Mouse (Mus musculus) forelimb bud, embryonic 11.5 days (tissue): ENCODE data around the gene Crat.

Source experiments
- DNase-seq: peaks from one replicate; pipeline ENCODE4 v3.0.0-alpha.2; 2012; ENCODE audit warnings: low read depth, low spot score

Gene Crat

DNA sequence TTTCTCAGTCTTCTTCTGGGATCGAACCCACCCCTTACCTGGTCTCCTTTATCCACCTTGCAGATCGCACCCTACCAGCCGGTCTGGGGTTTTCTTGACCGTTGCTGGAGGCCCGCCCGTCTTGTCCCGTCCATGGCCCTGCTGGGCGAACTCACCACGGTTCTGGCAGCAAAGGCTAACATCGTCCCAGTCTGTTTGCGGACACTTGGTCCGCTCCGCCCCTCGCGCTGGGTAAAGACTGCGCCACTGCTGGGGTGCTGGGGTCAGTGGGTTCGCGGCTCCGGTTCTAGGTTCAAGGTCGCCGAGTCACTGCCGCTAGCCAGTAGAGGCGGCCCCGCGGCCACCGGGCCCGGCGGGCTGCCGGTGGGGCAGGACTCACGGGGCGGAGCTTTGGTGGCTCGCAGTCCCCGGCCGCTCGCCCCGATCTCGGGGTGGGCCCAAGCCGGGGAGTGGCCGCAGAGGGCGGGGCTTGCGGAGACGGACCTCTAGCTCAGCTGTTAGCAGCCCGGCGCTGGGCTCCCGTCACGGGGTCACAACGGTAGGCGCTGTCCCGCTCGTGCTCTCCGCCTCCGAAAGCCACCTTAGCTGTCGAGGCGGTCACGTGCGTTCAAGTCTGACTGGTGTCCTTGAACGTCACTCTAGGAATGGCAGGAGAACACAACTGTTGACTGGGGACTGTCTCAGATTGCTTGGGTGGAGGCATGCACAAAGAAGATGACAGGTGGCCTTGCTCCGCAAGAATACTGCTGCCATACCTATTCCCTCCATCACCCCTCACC, at the start of gene Crat:
Gene Crat (minus strand): TSS at position 657 of the 779 bp plus-strand sequence.
- DNase-seq = peak; percentile 74

DNA sequence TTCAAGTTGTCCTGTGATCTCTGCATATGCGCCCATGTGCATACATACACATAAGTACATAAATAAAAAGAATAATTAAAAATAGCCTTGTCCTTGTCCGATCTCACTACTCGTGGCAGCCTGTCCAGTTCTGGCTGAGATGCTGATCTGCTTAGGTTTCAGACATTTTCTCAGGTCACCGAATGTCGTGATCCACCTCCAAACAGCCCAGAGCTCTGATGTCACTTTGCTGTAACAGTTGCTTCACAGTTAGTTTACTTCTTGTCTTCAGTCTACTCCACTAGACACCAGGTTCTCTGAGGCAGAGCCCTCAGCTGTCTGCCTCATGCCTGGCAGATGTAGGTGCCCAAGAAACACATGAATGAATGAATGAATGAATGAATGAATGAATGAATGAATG, 48.8 kb upstream of the Crat start:
- DNase-seq = no peak

DNA sequence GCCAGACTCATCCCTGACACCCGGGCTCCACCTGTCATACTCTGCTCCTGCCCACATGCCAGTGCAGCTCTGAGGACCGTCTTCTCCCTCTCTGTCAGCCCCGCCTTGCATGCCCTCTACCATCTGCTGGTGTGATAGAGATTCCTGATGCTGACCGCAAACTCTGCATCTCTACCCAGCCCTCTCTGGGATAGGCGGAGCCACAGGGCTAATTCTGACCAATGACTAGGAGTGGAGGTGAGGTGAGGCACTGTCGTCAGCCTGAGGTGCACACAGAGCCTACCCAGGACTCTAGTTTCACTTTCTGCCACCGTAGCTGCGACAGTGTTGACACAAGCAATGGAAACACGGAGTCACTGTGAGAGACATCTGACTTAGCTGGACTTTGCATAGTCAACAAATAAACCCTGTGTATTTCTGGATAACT, 48.3 kb upstream of the Crat start:
- DNase-seq = peak; percentile 81

DNA sequence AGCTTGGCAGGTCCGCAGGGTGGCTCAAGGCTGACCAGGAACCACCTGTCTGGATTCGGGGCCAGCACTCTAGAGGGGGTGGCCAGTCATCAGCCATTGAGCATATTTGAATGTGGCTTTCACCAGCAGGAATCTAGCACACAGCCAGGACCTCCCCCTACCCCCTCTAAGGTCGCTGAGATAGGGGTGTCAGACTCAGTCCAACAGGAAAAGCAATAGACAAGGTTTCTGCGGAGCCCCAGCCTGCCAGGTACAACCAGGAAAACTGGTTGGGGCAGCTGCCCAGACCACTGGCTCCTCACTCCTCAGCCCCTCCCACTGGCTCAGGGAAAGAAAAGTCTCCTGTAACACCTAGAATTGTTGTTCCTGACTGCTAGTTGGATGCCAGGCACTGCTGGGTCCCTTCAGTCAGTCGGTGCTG, 47.7 kb upstream of the Crat start:
- DNase-seq = no peak

DNA sequence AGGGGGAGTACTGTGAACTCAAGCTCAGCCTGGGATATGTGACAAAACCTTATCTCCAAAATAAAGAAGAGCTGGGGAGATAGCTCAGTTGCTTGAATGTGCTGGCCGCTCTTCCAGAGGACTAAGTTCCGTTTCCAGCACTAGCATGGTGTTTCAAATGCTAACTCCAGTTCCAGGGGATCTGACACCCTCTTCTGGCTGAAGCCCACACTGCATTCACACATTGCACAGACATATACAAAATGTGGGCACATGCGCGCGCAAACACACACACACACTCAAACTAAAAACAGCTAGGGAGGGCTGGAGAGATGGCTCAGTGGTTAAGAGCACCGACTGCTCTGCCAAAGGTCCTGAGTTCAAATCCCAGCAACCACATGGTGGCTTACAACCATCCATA, 43.6 kb upstream of the Crat start:
- no peak for DNase-seq

DNA sequence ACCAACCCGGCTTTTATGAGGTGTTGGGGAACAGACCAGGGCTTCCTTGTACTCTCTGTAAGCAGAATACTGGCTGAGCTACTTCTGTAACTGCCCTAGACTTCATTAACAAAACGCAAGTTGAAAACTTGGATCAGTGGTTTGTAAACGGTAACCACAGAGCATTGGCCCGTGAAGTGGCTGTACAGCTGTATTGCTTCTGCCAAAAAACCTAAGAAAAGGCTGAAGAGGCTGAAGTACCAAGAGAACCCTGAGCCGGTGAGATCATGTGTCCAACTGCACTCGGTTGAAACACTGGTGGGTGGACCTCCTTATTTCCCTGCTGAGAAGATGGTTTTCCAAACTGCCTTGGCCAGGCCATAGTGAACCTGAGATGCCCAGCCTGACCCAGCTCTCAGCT, 42.7 kb upstream of the Crat start:
- DNase-seq = no peak

DNA sequence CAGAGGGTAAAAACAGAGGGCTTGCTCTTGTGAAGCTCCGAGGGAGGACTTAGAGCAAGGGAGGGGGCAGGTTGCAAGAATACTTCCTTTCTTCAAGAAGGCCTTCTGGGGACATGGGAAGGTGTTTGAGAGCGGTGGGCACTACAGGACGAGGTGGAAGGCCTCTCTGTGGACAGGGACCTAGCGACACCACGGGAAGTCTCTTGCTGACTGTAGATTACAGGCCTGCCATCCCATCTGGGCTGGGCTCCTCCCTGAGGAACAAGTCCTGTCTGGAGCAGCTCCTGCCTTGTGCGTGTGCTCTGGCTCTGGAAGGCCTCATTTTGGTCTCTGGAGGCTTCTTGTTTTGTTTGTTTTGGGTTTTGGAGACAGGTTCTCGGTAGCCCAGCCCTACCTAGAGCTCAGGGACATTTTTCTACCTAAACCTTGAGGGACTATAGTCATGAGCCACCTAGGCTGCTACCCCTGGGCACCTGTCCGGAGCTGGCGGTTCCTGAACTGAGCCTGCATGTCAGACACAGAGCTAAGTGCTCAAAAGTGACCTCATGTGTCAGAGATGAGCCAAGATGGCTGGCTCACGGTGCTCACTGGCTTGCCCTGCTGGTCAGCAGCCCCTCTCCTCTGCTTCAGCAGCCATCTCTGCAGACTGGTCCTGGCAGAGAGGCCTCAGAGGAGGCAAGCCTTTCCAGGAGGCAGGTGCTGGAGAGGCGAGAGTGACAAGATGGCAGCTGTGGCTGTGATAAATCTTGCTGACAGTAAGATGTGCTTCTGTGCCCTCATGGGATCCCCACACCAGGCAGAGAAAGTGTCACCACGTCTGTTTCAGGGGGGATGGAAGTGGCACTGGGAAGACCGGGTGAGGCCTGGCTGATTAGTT, 40.7 kb upstream of the Crat start:
- DNase-seq = no peak

DNA sequence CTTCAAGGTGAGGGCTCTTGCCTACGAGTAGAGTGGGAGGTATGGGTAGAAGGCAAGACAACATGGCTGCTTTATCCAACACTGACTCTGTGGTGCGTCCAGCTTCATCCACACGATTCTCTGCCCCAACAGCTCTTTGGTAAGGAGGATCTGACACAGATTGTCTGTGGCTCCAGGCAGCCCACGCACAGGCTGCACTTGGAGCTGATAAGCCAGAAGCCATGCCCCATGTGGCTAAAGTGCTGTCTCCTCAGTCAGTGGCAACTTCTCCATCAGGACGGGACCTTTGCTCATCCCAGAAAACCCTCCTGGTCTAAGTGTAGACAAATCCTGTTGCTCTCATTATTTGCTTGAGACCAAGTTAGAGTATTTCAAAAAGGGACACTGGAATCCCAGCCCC, 39.0 kb upstream of the Crat start:
- no peak for DNase-seq

DNA sequence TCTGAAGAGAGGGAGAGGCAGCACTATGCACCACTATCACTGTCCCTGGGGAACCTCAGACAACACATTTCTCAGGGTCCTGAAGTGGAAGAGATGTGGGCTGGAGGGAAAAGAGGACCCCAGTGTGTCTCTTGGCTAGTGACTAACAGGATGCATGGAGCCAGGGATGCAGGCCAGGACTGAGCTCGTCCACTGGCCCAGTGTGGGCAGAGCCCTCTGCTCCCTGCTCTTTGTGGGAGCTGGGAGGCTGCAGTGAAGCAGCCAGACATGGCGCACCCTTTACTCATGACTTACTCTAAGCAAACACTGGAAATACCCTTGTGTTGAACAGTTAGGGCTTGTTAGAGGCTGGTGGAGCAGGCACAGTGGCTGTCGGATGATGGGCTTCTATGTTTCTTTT, 38.0 kb upstream of the Crat start:
- no peak for DNase-seq

DNA sequence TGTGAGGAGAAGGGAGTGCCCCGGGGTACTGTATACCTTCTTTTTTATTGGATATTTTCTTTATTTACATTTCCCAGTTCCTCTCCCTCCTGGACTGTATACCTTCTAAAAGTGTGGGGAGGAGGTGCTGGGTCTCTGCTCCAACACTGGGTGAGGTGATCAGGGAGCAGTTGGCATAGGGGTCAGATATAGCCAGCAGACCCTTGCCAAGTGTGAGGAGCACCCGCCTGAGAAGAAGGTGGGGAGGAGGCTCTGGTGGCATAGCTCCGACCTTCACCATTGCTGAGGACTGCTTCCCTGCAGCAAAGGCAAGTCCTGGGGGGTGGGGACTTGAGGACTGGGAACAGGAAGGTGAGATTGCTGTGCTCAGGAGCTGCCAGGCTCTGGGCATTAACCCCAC, 35.9 kb upstream of the Crat start:
- DNase-seq = no peak

DNA sequence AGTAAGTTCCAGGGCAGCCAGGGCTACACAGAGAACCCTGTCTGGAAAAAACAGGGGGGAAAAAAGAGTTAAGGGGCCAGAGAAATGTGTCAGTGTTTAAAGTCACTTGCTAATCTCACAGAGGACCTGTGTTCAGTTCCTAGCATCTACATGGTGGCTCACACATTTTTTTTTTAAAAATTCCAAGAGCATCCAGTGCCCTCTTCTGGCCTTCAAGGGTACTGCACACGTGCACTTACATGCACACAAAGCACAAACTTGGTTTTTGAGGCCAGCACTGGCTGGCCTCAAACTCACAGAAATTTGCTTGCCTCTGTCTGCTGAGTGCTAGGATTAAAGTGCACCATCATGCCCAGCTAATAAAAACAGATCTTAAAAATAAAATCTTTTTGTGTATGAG, 34.9 kb upstream of the Crat start:
- no peak for DNase-seq

DNA sequence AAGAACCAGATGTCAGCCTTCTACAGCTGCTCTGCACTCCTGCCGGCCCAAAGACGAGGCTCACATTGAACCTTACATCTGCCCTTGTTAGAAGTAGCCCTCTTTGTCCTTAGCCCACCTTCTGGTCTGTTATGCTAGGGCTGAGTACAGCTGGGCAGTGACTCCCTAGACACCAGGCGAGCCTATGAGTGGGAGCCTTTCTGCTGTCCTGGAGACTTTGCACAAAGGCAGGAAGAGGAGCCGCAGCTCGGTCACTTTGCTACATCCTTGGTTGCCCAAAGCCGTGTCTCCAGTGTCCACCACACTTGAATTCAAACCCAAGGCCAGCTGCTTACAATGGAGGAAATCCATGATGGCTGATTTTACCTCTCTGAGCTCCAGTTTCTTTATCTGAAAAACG, 32.8 kb upstream of the Crat start:
- DNase-seq = no peak

DNA sequence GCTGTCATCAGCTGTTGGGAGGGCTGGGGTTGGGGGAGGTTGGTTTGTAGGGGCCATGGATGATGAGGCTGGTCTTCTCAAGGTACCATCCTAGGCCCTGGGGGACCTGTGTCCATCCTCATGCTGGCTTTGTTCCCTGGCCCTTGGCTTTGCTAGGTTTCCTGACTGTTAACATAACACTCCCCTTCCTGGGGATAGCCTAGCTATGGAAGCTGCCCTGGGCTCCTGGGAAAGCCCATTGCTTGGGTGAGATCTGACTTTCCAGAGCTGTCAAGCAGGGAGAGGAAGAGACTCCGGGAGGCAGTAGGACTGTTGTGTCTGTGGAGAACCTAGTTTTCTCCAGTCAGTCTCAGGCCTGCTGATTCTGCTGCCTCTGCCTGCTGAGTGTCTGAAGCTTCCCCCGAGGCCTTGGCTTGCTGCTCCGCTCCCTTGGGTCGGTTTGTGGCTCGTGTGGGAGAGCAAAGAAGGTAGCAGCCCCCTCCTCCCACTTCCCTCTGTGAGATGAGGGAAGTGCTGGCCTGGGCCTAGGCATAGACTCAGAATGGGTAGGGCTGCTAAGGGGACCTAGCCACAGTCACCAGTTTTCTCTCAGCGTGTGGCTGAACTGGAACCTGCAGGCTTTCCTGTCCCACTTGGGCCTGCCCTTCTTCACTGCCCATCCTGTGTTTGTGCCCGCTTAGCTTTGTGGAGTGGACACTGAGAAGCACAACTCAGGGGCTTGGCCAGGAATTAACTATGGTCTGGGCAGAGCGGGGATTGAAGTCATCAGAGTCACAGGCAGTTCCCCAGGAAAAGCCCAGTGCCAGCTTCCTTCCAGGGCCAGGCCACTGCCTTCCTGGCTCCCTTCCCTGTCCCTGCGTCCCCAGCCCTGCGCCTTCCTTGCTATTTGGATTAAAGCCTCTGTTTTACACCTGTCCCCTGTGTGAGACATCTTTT, 31.5 kb upstream of the Crat start:
- DNase-seq = no peak

DNA sequence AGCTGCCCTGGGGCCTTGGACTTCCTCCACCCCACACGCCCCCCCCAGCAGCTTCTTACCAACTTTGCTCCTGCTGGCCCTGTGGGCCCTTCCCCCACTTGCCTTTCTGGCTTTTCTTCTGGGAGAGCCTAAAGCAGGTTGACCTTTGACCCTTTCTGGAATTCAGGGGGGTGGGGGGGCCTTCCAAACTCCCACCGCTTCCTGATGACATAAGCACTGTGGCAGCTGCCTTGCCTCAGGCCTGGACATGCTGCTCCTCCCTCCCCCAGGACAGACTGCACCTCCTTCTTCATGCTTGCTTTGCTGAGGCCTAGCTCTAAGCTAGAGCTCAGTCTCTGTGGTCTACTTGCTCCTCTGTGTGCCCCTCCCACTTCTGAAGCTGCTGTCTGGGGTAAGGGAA, 29.7 kb upstream of the Crat start:
- peak; percentile 77 for DNase-seq

DNA sequence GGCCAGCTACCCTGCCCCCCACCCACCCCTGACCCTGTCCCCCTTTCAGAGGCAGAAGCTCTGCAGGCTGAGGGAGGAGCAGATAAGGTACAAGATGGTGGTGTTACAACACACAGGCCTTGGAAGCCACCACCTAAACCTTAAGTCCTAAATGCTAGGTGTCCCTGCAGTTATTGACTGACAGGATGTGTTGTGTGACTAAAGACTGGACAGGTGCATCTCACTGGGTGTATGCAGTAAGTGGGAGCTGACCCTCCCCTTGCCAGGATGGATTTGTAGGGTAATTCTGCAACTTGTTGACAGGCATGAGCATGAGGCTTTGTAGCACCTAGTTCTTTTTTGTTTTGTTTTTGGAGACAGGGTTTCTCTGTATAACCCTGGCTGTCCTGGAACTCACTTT, 28.8 kb upstream of the Crat start:
- no peak for DNase-seq

DNA sequence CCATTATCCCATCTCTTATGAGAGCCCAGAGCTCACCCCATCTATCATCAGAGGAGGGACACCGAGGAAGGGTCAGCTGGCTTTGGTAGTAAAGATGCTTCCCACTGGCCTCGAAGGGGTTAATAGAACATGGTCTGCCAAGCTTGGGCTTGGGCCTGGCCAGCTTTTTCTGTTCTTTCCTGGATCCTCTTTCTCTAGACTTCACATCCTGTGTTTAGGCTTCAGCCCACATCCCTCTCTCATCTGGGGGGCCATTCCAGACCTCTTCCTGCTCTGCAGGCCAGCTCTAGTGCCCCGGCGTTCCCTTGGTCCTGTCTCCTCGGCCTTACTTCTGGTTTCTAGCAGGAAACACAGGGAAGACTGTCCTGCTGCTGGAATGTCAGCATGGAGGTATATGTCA, 28.4 kb upstream of the Crat start:
- no peak for DNase-seq

DNA sequence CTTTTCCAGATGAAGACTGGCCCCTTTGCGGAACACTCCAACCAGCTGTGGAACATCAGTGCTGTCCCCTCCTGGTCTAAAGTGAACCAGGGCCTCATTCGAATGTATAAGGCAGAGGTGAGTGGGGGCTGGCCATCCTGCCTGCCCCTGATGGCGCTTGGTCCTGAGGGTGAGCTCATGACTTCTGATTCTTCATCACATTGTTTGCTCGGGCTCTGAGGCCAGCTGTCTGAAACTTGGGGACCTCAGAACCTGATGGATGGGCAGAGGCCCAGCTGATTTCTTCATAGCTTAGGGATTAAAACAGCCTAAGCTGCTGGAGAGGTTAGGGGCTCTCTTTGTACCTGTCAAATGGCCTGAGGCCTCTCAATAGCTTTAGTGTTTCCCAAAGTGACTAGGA, 27.7 kb upstream of the Crat start:
- no peak for DNase-seq

DNA sequence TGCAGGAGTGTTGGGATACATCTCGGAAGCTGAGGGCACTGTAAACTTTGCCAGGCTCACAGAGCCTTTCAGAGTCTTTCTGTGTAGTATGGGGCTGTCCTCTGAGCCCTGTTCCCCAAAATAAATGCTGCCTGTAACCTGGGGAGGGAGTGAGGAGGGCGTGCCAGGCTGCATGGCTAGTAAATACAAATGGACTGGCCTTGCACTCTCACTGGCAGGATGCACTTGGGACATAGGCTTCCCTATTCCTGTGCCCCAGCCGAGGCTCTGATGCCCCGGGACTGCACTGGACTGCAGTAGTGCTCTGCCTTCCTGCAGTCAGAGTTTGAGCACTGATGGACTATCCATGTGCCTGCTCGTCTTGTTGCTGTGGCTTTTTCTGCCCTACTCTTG, 26.9 kb upstream of the Crat start:
- DNase-seq = no peak

DNA sequence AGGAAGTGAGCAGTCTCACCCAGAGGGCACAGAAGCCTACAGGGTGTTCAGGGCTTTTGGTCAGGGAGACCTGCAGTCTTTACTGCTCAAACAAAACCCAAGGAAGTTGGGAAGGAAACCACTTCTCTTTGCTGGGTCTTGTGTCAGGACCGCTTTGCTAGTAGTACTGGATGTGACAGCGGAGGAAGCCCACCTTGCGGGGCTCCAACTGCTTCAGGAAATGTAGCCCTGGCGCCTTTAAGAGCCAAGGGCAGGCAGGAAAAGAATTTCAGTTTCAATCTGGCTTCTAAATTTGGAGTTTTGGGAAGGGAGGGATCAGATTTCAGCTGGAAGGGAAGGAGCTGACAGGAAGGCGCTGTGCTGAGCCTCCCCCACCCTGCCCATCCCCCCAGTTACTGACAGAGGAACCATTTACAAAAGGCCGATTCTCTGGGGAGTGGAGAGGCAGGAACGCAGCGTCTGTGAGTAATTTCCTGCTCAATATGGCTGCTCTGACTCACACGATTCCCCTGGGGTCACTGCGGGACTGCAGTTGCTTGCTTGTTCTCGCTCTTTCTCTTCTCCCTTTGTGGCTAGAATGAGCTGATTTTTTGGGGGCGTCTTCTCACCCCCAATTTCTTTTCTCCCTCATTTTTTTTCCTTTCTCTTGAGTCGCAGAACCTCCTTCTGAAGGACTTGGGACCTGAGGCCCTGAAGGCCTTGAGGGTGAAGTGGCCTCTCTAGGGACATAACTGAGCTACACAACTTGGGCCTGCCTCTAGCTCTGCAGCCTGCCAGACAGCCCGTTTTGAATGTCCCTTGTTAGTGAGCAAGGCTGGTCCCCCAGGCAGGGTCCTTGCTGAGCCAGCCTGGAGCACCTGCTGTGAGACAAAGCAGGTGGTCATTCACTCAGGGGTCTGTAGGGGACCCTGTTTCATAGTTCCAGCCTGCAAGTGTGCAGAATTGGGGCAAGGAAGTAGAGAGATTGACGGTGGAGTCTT, 26.2 kb upstream of the Crat start:
- DNase-seq = peak; percentile 99

DNA sequence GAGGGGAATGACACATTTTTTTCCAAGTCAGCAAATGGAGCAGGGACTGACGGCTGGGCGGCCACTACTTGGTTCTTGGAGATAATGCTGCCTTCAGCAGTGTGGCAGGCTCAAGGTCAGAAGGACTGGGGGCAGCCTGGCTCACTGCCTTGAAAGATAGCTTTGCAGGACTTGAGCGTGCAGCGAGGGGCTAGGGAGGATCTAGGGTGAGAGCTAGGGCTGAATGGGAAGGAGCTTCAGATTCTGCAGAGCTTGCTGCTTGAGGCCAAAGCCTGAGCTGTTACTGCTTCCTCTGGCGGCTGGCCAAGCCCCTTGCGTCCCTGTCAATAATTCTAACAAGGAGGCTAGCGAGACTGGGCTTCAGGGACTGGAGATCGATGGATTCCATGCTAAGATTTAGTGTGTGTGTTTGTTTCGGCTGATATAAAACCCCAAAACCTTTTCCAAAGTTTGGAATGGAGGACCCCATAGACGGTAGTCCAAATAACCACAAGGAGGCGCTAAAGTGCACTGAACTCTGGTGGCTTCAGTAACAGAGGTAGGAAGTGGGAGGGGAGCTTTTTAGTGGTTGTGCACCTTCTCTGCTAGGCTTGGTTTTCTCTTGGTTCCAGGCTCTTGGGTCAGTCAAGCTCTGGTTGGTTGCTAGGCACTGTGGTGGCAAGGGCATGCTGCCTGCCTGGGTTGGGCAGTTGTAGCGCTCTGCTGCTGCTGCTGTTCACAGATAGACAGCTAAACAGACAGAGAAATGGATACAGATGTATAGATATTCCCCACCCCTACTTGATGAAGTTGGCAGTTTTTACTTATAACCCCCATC, 25.3 kb upstream of the Crat start:
- DNase-seq = peak; percentile 89
